ENCODE assay signal across 11 mouse cellular contexts in the genomic region with DNA sequence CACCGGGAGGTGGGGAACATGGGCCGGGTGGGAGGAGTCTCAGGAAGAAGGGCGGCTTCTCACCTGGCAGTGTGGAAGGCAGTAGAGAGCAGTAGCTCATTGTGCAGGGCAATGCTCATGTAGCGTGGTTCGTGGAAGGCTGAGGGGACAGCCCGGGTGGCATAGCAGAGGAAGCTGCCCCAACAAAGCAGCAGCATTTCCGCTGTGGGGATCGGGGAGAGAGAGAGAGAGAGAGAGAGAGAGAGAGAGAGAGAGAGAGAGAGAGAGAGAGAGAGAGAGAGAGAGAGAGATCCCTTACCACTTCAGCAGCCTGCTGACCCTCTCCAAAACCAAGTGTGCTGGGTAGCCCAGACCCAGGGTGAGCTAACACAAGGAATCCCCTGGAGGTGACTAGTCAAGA. TPM values are rescaled to one million over a fixed set of nuclear protein-coding genes. Genes with fewer than 3 reads are reported as not detected.
DNase-seq lines count a peak whose midpoint lies in the region; ATAC-seq lines count a peak whose summit lies in the region.
"Had no signal": no experiment of that assay in that cellular context is flagged by ENCODE, and none has a peak within 500 bp of the region (broad histone marks: within the 10 kb centered on the region; RNA-seq: fewer than 3 reads in every experiment).

No protein-coding gene starts in this region.

- H3K9me3 ChIP-seq in heart, embryonic 15.5 days (replicated peaks): no peaks in the 10 kb centered on the region
- H3K9me3 ChIP-seq in embryonic facial prominence, embryonic 15.5 days (replicated peaks): no peaks in the 10 kb centered on the region
- H3K9me3 ChIP-seq in liver, embryonic 12.5 days (replicated peaks): no peaks in the 10 kb centered on the region
- H3K9me3 ChIP-seq: hindbrain, embryonic 13.5 days had no signal

- WGBS in heart, embryonic 15.5 days: 30% methylated on average over 8 of the region's 8 CpGs
- 35% methylated on average over 8 of the region's 8 CpGs for WGBS in embryonic facial prominence, embryonic 15.5 days
- WGBS in liver, embryonic 12.5 days (ENCODE audit: insufficient replicate concordance): 30% methylated on average over 8 of the region's 8 CpGs

- peak overlapping the region; percentile 54; the same call in 1 of the 2 replicates for H3K4me2 ChIP-seq in heart, embryonic 15.5 days
- H3K4me2 ChIP-seq in embryonic facial prominence, embryonic 15.5 days (replicated peaks): peak overlapping the region; percentile 3
- peak overlapping the region; percentile 51 for H3K4me2 ChIP-seq in liver, embryonic 12.5 days
- H3K4me2 ChIP-seq: hindbrain, embryonic 13.5 days had no signal

- no peak overlapping the region for H3K27ac ChIP-seq in heart, embryonic 15.5 days
- H3K27ac ChIP-seq in embryonic facial prominence, embryonic 15.5 days (replicated peaks): no peak overlapping the region
- H3K27ac ChIP-seq in liver, embryonic 12.5 days: no peak overlapping the region
- H3K27ac ChIP-seq: hindbrain, embryonic 13.5 days had no signal

- no peaks in the 10 kb centered on the region for H3K36me3 ChIP-seq in heart, embryonic 15.5 days
- no peaks in the 10 kb centered on the region for H3K36me3 ChIP-seq in embryonic facial prominence, embryonic 15.5 days
- no peaks in the 10 kb centered on the region for H3K36me3 ChIP-seq in liver, embryonic 12.5 days
- H3K36me3 ChIP-seq: hindbrain, embryonic 13.5 days had no signal

- intact Hi-C loops in heart, postnatal 25 days (cut with DNase I): no loop called here
- intact Hi-C loops in left cerebral cortex, postnatal 25 days (cut with DNase I): no loop called here

- no peak for DNase-seq in heart, postnatal 25 days (ENCODE audit: low spot score)
- DNase-seq in thymus, postnatal 10 days (ENCODE audit: low spot score in 2 of 2): peak; percentile 21 to 31
- DNase-seq in kidney, adult 18-20 months: no peak
- DNase-seq in left cerebral cortex, postnatal 25 days (ENCODE audit: low spot score in 2 of 2): no peak
- no peak for DNase-seq in adrenal gland, postnatal 25 days
- DNase-seq: cerebellum, adult 8-10 months; right cerebral cortex, postnatal 4 days had no signal

- H3K4me3 ChIP-seq in heart, embryonic 15.5 days: no peak overlapping the region
- no peak overlapping the region for H3K4me3 ChIP-seq in embryonic facial prominence, embryonic 15.5 days (replicated peaks)
- H3K4me3 ChIP-seq in liver, embryonic 12.5 days: no peak overlapping the region
- H3K4me3 ChIP-seq: hindbrain, embryonic 13.5 days had no signal

- no peak overlapping the region for H3K9ac ChIP-seq in heart, embryonic 15.5 days
- H3K9ac ChIP-seq in embryonic facial prominence, embryonic 15.5 days: no peak overlapping the region
- H3K9ac ChIP-seq in liver, embryonic 12.5 days: no peak overlapping the region
- H3K9ac ChIP-seq: hindbrain, embryonic 13.5 days had no signal

- H3K27me3 ChIP-seq in heart, embryonic 15.5 days: peaks cover 11% of the 10 kb centered on the region
- no peaks in the 10 kb centered on the region for H3K27me3 ChIP-seq in embryonic facial prominence, embryonic 15.5 days
- H3K27me3 ChIP-seq in liver, embryonic 12.5 days (replicated peaks): peaks cover 85% of the 10 kb centered on the region

- H3K4me1 ChIP-seq in heart, embryonic 15.5 days (replicated peaks): peaks cover 24% of the 10 kb centered on the region
- H3K4me1 ChIP-seq in embryonic facial prominence, embryonic 15.5 days: peaks cover 18% of the 10 kb centered on the region
- H3K4me1 ChIP-seq in liver, embryonic 12.5 days: peaks cover 13% of the 10 kb centered on the region

- no peak for ATAC-seq in heart, embryonic 15.5 days (replicated peaks; ENCODE audit: insufficient number of reproducible peaks, insufficient read depth, low FRiP score, low read depth)
- no peak for ATAC-seq in embryonic facial prominence, embryonic 15.5 days (ENCODE audit: insufficient number of reproducible peaks, low FRiP score, low TSS enrichment, low read depth)
- no peak for ATAC-seq in liver, embryonic 12.5 days

RNA-seq across cellular contexts. Expression of a gene that starts 8.7 kb away (rescaled TPM):
- polyA plus RNA-seq in heart, embryonic 15.5 days (2015; fragmentation: Nextera tagmentation; extraction: Ambion mirVana): 0.05 and 0.10 TPM in 2 replicates
- under 1 TPM; 0.05 to 0.06 TPM for total RNA-seq in heart, postnatal 25 days (2021)
- polyA plus RNA-seq in embryonic facial prominence, embryonic 15.5 days (2015; fragmentation: Nextera tagmentation; extraction: Ambion mirVana): 0.05 and 0.18 TPM in 2 replicates
- polyA plus RNA-seq in liver, embryonic 12.5 days (2016; fragmentation: Nextera tagmentation; extraction: Ambion mirVana): 0.02 TPM in 1 of 2 replicates, not detected in the other
- total RNA-seq in left cerebral cortex, postnatal 25 days (2021): under 1 TPM; 0.18 to 0.43 TPM
- total RNA-seq in adrenal gland, postnatal 25 days (2021): 1.8 and 4.7 TPM in 2 replicates

RNA-seq across cellular contexts. Expression of a gene that starts 19.2 kb away (rescaled TPM):
- polyA plus RNA-seq in heart, embryonic 15.5 days (2015; fragmentation: Nextera tagmentation; extraction: Ambion mirVana): 3.0 and 3.5 TPM in 2 replicates
- 10 to 100 TPM; 17.9 to 19.9 TPM for total RNA-seq in heart, postnatal 25 days (2021)
- polyA plus RNA-seq in embryonic facial prominence, embryonic 15.5 days (2015; fragmentation: Nextera tagmentation; extraction: Ambion mirVana): 4.8 TPM in 2 replicates
- 1.9 and 2.1 TPM in 2 replicates for polyA plus RNA-seq in liver, embryonic 12.5 days (2016; fragmentation: Nextera tagmentation; extraction: Ambion mirVana)
- 10 to 100 TPM; 87.3 to 94.1 TPM for total RNA-seq in left cerebral cortex, postnatal 25 days (2021)
- total RNA-seq in adrenal gland, postnatal 25 days (2021): 21.0 and 27.5 TPM in 2 replicates

RNA-seq across cellular contexts. Expression of a gene that starts 27.7 kb away (rescaled TPM):
- polyA plus RNA-seq in heart, embryonic 15.5 days (2015; fragmentation: Nextera tagmentation; extraction: Ambion mirVana): 53.4 and 54.4 TPM in 2 replicates
- total RNA-seq in heart, postnatal 25 days (2021): 10 to 100 TPM; 57.8 to 60.6 TPM
- polyA plus RNA-seq in embryonic facial prominence, embryonic 15.5 days (2015; fragmentation: Nextera tagmentation; extraction: Ambion mirVana): 36.8 and 43.6 TPM in 2 replicates
- polyA plus RNA-seq in liver, embryonic 12.5 days (2016; fragmentation: Nextera tagmentation; extraction: Ambion mirVana): 38.9 and 44.0 TPM in 2 replicates
- 10 to 100 TPM; 27.0 to 27.2 TPM for total RNA-seq in left cerebral cortex, postnatal 25 days (2021)
- 25.9 and 31.6 TPM in 2 replicates for total RNA-seq in adrenal gland, postnatal 25 days (2021)

Comparison
In these comparisons a context has a peak if more than half of its experiments do, and no peak if none do; other contexts are left out.
1. H3K4me2 ChIP-seq: peak in every context shown above with its lines; median percentile 54 in heart, embryonic 15.5 days; 51 in liver, embryonic 12.5 days; 3 in embryonic facial prominence, embryonic 15.5 days.
2. DNase-seq: peak in thymus, postnatal 10 days (2 of 2); none in heart, postnatal 25 days (single experiment), kidney, adult 18-20 months (single experiment), left cerebral cortex, postnatal 25 days (0 of 2) and adrenal gland, postnatal 25 days (single experiment).